Mouse (Mus musculus) hindbrain, embryonic 14.5 days (tissue): ENCODE results near the gene Cyp2w1. TPM values are rescaled to one million over a fixed set of nuclear protein-coding genes. Genes with fewer than 3 reads are reported as not detected.
"Not testable (repeated sequence)": the region's sequence is repeated elsewhere in the genome, so short reads cannot be mapped to it uniquely, and the experiment has no call there.

Source experiments
- ATAC-seq: fragments of 200-750 bp; cut with Nextera tagmentation; 2 replicates; pipeline ENCODE4 v1.8.0; 2017; ENCODE audit warnings: moderate number of reproducible peaks, mild to moderate bottlenecking, moderate TSS enrichment, moderate library complexity; ENCODE audit not compliant: low FRiP score
- DNase-seq: peaks from one replicate; pipeline ENCODE4 v3.0.0-alpha.2; 2015; ENCODE audit warnings: low spot score
- H3K27ac ChIP-seq: fragments of 300-500 bp; sonication (generic); 2 replicates; pipeline ENCODE4 v1.5.1; 2014; ENCODE audit warnings: mild to moderate bottlenecking, moderate library complexity
- H3K27me3 ChIP-seq: fragments of 300-500 bp; sonication (generic); 2 replicates; pipeline ENCODE4 v1.6.1; 2014; ENCODE audit warnings: mild to moderate bottlenecking, low read length, mixed read lengths; ENCODE audit not compliant: control insufficient read depth, insufficient read depth
- H3K36me3 ChIP-seq: fragments of 300-500 bp; sonication (generic); replicated peaks from 2 replicates; pipeline ENCODE4 v1.6.1; 2014; ENCODE audit not compliant: control insufficient read depth, insufficient read depth
- H3K4me1 ChIP-seq: fragments of 300-500 bp; sonication (generic); replicated peaks from 2 replicates; pipeline ENCODE4 v1.6.1; 2014; ENCODE audit warnings: antibody characterized with exemption, low read length, mixed read lengths; ENCODE audit not compliant: control insufficient read depth, insufficient read depth
- H3K4me2 ChIP-seq: fragments of 300-500 bp; sonication (generic); replicated peaks from 2 replicates; pipeline ENCODE4 v1.6.1; 2014; ENCODE audit warnings: mild to moderate bottlenecking, moderate library complexity
- H3K4me3 ChIP-seq: fragments of 300-500 bp; sonication (generic); replicated peaks from 2 replicates; pipeline ENCODE4 v1.5.1; 2014; ENCODE audit warnings: mild to moderate bottlenecking, low read length
- H3K9ac ChIP-seq: fragments of 300-500 bp; sonication (generic); 2 replicates; pipeline ENCODE4 v1.6.1; 2014
- H3K9me3 ChIP-seq: fragments of 300-500 bp; sonication (generic); 2 replicates; pipeline ENCODE4 v1.6.1; 2016; ENCODE audit warnings: low read length; ENCODE audit not compliant: control insufficient read depth
- WGBS: fragments of 180-500 bp; shearing (Covaris S2); extraction: QIAGEN DNeasy Blood & Tissue Kit; methylation state at CpG from one replicate; pipeline ENCODE4 v1.1.7; 2014; 5-methylcytosine and 5-hydroxymethylcytosine counted together
- polyA plus RNA-seq: library from polyadenylated mRNA; unstranded; fragments of >200 nt; fragmentation: Nextera tagmentation; extraction: Ambion mirVana; gene quantifications from 2 replicates; pipeline ENCODE4 v1.2.1, GENCODE M21; 2014

Cyp2w1 gene
- polyA plus RNA-seq, 1 experiment from 2014 or later: not detected

- Histone ChIP-seq H3K4me2 (no peak overlapping the region), H3K36me3 (no peaks in the 10 kb centered on the region), H3K27ac (no peak overlapping the region), H3K9ac (no peak overlapping the region), H3K4me3 (no peak overlapping the region), H3K27me3 (no peaks in the 10 kb centered on the region), H3K4me1 (peaks cover 28% of the 10 kb centered on the region), H3K9me3 (no peaks in the 10 kb centered on the region)
- DNase-seq (no peak), ATAC-seq (no peak)
- 88% methylated on average over 10 of the region's 10 CpGs for WGBS
Measured at GRCm38 (mm10) chr5:139387329-139388194, 35.1 kb downstream of the Cyp2w1 start.

- ATAC-seq (no peak), DNase-seq (no peak)
- Histone ChIP-seq H3K27me3 (no peaks in the 10 kb centered on the region), H3K36me3 (no peaks in the 10 kb centered on the region), H3K27ac (0 out of 2 replicates have a peak overlapping the region, but pooled peaks have one; percentile 62), H3K4me1 (peaks cover 22% of the 10 kb centered on the region), H3K9ac (no peak overlapping the region), H3K4me3 (no peak overlapping the region), H3K4me2 (no peak overlapping the region), H3K9me3 (no peaks in the 10 kb centered on the region)
- WGBS: 85% methylated on average over 4 of the region's 4 CpGs
Measured at GRCm38 (mm10) chr5:139388195-139388570, 35.8 kb downstream of the Cyp2w1 start.

- no peak overlapping the region for H3K9ac ChIP-seq
- H3K27me3 ChIP-seq: no peaks in the 10 kb centered on the region
- peaks cover 21% of the 10 kb centered on the region for H3K4me1 ChIP-seq
- WGBS: 73% methylated on average over 17 of the region's 17 CpGs
- no peak for DNase-seq
- no peaks in the 10 kb centered on the region for H3K36me3 ChIP-seq
- ATAC-seq: no peak
- no peak overlapping the region for H3K4me3 ChIP-seq
- no peaks in the 10 kb centered on the region for H3K9me3 ChIP-seq
- H3K4me2 ChIP-seq: no peak overlapping the region
- peak overlapping the region; percentile 62 for H3K27ac ChIP-seq
Measured at GRCm38 (mm10) chr5:139388694-139389675, 36.6 kb downstream of the Cyp2w1 start.

GRCm38 (mm10) chr5:139389676-139390061 is 37.3 kb downstream of the Cyp2w1 start:
- Histone ChIP-seq H3K9ac (no peak overlapping the region), H3K36me3 (no peaks in the 10 kb centered on the region), H3K4me1 (peaks cover 21% of the 10 kb centered on the region), H3K4me3 (no peak overlapping the region), H3K9me3 (no peaks in the 10 kb centered on the region), H3K27me3 (no peaks in the 10 kb centered on the region), H3K27ac (peak overlapping the region; percentile 62), H3K4me2 (no peak overlapping the region)
- 54% methylated on average over 6 of the region's 6 CpGs for WGBS
- DNase-seq (no peak), ATAC-seq (peak; percentile 49)

- H3K4me2 ChIP-seq: not testable (repeated sequence)
- WGBS: 87% methylated on average over 5 of the region's 5 CpGs
Measured at GRCm38 (mm10) chr5:139390324-139391119, 38.1 kb downstream of the Cyp2w1 start.

GRCm38 (mm10) chr5:139391309-139391990 is 39.0 kb downstream of the Cyp2w1 start:
- no peak overlapping the region for H3K4me3 ChIP-seq
- H3K4me1 ChIP-seq: peaks cover 21% of the 10 kb centered on the region
- no peak for ATAC-seq
- WGBS: 72% methylated on average over 11 of the region's 11 CpGs
- no peak overlapping the region for H3K9ac ChIP-seq
- peak overlapping the region; percentile 0; the same call in 1 of the 2 replicates for H3K27ac ChIP-seq
- H3K36me3 ChIP-seq: no peaks in the 10 kb centered on the region
- no peak overlapping the region for H3K4me2 ChIP-seq
- no peaks in the 10 kb centered on the region for H3K27me3 ChIP-seq
- DNase-seq: no peak
- H3K9me3 ChIP-seq: no peaks in the 10 kb centered on the region

More at GRCm38 (mm10) chr5:139390324-139391119, 38.1 kb downstream of the Cyp2w1 start:
- H3K9ac ChIP-seq, H3K9me3 ChIP-seq, H3K27ac ChIP-seq, H3K36me3 ChIP-seq, H3K27me3 ChIP-seq, DNase-seq, ATAC-seq, H3K4me3 ChIP-seq: not testable (repeated sequence)
- peaks cover 21% of the 10 kb centered on the region for H3K4me1 ChIP-seq

- Histone ChIP-seq H3K4me1 (peaks cover 21% of the 10 kb centered on the region), H3K27me3 (no peaks in the 10 kb centered on the region), H3K27ac (0 out of 2 replicates have a peak overlapping the region, but pooled peaks have one; percentile 0), H3K4me2 (no peak overlapping the region), H3K4me3 (no peak overlapping the region), H3K9ac (no peak overlapping the region), H3K36me3 (no peaks in the 10 kb centered on the region), H3K9me3 (no peaks in the 10 kb centered on the region)
- WGBS: 93% methylated on average over 37 of the region's 37 CpGs
- no peak for ATAC-seq
- DNase-seq: no peak
Measured at GRCm38 (mm10) chr5:139392219-139393196, 40.1 kb downstream of the Cyp2w1 start.
